Mouse (Mus musculus) erythroblast, embryonic 14.5 days (primary cell): ENCODE measurements at regions not wholly inside any gene's neighbourhood (a gene's known extent, or its start where the extent isn't known, plus 50 kb on each side); places are given as distances from the start of the nearest gene placed in this dataset.
"Not testable (repeated sequence)": the region's sequence is repeated elsewhere in the genome, so short reads cannot be mapped to it uniquely, and the experiment has no call there.

Experiments
- H3K27me3 ChIP-seq: 2 replicates; pipeline ENCODE4 v1.6.1; 2012; ENCODE audit warnings: inconsistent platforms; ENCODE audit not compliant: control insufficient read depth
- H3K36me3 ChIP-seq: 2 replicates; pipeline ENCODE4 v1.6.1; 2012; ENCODE audit warnings: mild to moderate bottlenecking, inconsistent platforms; ENCODE audit not compliant: control insufficient read depth
- H3K4me1 ChIP-seq: 2 replicates; pipeline ENCODE4 v1.6.1; 2012; ENCODE audit warnings: inconsistent platforms; ENCODE audit not compliant: control insufficient read depth
- H3K4me3 ChIP-seq: replicated peaks from 2 replicates; pipeline ENCODE3; 2012; ENCODE audit warnings: moderate library complexity, mild to moderate bottlenecking, inconsistent platforms
- H3K9me3 ChIP-seq: 2 replicates; pipeline ENCODE4 v1.6.1; 2012; ENCODE audit warnings: low read length, inconsistent platforms, mixed read lengths; ENCODE audit not compliant: control insufficient read depth
- GATA1 ChIP-seq: IDR thresholded peaks from 2 replicates; pipeline ENCODE4 v1.6.1; 2012; ENCODE audit warnings: low read length, inconsistent platforms, mixed read lengths
- TAL1 ChIP-seq: IDR thresholded peaks from 3 replicates; pipeline ENCODE4 v1.6.1; 2012; ENCODE audit warnings: low read length, inconsistent platforms, mixed read lengths

DNA sequence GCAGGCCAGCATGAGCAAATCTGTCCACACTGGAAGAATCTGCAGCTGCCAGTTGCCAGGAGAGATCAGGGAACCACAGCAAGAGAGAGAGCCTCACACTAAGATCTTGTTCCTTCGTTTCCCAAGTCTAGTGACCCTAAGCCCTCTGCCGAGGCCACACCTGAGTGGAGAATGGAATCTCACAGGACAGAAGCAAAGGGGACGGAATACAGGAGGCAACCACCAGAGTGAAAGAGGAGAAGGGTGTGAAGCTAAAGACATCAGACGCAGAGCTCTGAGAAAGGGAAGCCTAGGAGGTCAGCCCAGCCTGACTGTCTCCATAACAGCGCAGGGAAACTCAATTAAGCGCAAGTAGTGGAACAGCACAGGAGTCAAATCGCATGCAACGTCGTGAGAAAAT lies 75.0 kb downstream of the Suds3 start:
- H3K36me3 ChIP-seq: no peaks in the 10 kb centered on the region
- H3K4me3 ChIP-seq: no peak overlapping the region
- peaks cover 30% of the 10 kb centered on the region for H3K9me3 ChIP-seq
- H3K27me3 ChIP-seq: no peaks in the 10 kb centered on the region
- TF ChIP-seq TAL1: no peak
- H3K4me1 ChIP-seq: no peaks in the 10 kb centered on the region

DNA sequence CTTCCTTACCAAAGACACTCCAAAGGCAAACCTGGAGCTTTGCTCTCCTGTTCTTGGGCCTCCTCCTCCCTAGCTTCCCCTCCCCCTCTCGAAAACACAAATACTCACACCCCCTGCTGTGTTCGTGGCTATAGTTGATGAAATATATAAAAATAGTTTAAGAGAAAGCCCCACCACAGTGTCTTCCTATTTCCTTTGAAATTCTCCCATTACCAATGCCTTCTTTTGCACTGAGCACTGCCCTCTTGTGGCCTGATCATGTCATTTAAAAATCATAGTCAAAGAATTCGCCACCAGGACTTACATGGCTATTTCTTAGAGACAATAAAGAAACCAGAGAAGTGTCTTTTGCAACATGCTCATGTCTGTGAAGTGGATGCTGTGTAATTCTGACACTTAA lies 78.7 kb downstream of the Suds3 start:
- Histone ChIP-seq H3K4me1 (no peaks in the 10 kb centered on the region), H3K36me3 (no peaks in the 10 kb centered on the region), H3K4me3 (no peak overlapping the region), H3K27me3 (no peaks in the 10 kb centered on the region), H3K9me3 (peaks cover 41% of the 10 kb centered on the region)
- TF ChIP-seq TAL1: no peak
- TF ChIP-seq GATA1: no peak

DNA sequence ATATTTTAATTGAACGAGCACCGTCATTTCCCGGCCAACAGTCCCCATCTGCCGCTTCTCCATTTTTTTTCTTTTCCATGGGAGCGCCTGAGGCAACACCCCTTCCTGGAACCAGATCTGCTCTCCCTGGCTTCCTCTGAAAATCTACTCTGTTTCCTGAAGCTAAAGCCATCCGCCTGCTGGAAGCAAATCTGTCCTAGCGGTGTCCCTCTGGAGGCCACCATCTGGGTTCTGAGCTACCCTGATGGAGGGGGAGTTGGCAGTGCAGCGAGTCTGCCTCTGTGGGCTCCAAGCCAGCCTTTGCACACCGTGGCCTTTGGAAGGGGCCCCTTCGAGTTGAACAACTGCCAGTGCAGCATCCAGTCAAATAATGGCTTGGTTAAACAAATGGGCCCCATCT lies 83.8 kb downstream of the Suds3 start:
- peaks cover 63% of the 10 kb centered on the region for H3K9me3 ChIP-seq

DNA sequence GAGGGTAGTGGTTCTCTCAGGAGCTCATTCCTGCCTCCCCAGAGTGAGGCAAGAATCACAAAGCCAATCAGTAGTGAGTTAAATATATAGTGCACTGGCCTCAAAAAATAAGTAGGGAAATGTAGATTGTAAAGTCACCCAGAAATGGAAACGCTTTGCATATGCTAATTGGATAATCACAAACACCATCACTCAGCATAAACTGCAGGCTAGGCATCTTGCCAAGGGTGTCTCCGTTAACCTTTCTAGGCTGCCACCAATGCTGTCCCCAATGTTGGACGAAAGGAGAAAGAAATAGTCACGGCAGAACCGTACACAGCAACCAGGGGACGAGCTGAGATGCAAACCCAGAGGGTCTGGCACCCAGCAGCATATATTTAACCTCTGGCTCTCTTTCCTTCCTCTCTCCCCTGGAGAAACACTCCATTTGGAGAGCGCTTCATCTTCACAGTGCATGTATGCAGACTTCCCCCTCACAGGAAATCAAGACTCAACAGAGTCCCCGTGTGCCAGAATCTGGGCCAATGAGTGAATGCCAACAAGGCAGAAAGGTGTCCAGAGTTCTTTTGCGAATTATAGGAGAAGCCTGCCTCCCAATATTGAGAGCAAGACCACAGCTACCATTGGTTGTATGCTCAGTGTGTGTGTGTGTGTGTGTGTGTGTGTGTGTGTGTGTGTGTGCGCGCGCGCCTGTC lies 90.1 kb downstream of the Suds3 start:
- no peaks in the 10 kb centered on the region for H3K4me1 ChIP-seq
- no peaks in the 10 kb centered on the region for H3K36me3 ChIP-seq
- H3K27me3 ChIP-seq: no peaks in the 10 kb centered on the region
- no peak for TF ChIP-seq GATA1
- H3K4me3 ChIP-seq: no peak overlapping the region
- H3K9me3 ChIP-seq: peaks cover 65% of the 10 kb centered on the region

More for the DNA sequence above, 83.8 kb downstream of the Suds3 start:
- Histone ChIP-seq H3K4me1 (no peaks in the 10 kb centered on the region), H3K4me3 (no peak overlapping the region), H3K36me3 (no peaks in the 10 kb centered on the region), H3K27me3 (no peaks in the 10 kb centered on the region)
- TF ChIP-seq GATA1 (no peak), TAL1 (no peak)

DNA sequence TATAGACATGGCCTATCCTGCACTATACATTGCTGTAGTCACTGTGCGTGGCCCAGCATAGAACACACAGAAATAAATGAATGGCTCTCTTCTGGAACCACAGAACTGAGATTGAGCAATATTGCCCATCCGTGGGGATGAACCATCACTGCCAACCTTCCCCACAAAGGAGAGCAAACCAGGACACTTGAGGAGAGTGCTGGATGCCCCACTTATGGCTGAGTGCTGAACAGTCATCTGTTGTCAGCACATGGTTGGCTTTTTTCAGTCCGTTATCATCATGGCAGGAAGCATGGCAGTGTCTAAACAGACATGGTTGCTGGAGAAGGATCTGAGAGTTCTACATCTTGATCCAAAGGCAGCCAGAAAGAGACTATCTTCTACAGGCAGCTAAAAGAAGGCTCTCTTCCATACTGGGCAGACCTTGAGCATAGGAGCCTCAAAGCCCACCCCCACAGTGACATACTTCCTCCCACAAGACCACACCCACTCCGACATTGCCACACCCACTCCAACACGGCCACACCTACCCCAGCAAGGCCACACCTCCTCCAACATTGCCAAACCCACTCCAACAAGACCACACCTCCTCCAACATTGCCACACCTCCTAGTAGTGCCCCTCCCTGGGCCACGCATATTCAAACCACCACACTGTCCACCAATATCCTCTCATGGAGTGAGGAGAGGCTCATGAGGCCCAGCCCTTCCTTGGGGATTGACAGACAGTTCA lies 97.3 kb downstream of the Suds3 start:
- H3K4me3 ChIP-seq: no peak overlapping the region
- H3K9me3 ChIP-seq: peaks cover 62% of the 10 kb centered on the region
- H3K36me3 ChIP-seq: no peaks in the 10 kb centered on the region
- no peak for TF ChIP-seq TAL1
- no peak for TF ChIP-seq GATA1
- no peaks in the 10 kb centered on the region for H3K4me1 ChIP-seq
- no peaks in the 10 kb centered on the region for H3K27me3 ChIP-seq

DNA sequence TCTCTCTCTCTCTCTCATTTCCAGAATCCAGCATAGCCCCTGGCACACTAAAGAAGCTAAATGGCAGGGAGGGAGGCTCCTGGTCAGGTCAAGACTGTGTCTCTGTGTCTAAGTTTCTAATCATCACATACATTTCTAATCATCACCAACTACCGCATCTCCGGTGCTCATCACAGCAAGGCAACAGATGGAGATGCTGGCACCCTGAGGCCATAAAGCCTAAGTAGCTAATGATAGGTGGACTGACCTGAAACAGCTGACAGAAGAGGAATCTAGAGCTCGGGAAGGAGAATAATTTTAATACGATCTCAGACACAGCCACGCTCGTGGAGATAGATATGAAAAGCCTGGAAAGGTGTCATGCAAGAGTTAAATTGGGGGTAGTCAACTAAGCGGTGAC lies 104.8 kb downstream of the Suds3 start:
- peaks cover 29% of the 10 kb centered on the region for H3K9me3 ChIP-seq
- TF ChIP-seq GATA1 (no peak), TAL1 (no peak)
- no peaks in the 10 kb centered on the region for H3K36me3 ChIP-seq
- no peaks in the 10 kb centered on the region for H3K27me3 ChIP-seq
- H3K4me3 ChIP-seq: no peak overlapping the region
- H3K4me1 ChIP-seq: no peaks in the 10 kb centered on the region

DNA sequence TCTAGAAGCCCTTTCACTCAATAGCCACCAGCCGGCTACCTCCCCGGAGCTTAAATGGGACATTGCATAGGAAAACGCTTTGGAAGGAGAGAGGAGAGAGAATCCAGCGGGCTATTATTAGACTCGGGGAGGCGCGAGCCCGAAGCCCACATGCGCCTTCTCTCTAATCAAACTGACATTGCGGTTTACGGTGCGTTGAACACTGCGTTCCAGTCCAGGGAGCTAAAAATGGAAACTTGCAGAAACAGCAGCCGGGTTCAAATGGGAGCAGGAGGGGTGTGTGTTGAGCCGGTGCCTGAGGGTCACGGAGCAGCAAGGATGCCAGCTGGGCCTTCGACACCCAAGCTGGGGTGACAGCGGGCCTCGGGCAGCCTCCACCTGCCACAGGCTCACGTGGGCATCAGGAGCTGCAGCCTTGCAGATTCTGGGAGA lies 115.1 kb downstream of the Suds3 start:
- Histone ChIP-seq H3K9me3 (peaks cover 70% of the 10 kb centered on the region), H3K27me3 (no peaks in the 10 kb centered on the region), H3K36me3 (no peaks in the 10 kb centered on the region), H3K4me1 (no peaks in the 10 kb centered on the region), H3K4me3 (no peak overlapping the region)
- TF ChIP-seq TAL1 (no peak), GATA1 (no peak)

DNA sequence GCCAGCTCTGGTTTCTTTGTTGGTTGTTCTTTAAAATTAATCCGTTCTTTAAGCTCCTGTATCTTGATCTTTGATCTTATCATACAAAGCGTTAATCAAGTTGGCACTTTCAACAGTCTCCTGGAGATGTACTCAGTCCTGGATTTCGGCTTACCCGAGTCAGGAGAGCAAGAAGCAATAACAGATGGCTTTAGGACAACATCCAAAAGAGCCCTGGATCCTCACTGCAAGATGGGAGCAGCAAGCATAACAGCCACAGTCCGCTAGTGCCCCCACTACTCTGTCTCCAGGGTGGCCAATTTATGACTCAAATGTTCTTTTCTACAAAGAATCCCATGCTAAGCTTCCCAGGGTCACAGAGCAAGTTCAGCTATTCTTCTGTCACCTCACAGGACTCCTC lies 121.4 kb downstream of the Suds3 start:
- peaks cover 50% of the 10 kb centered on the region for H3K9me3 ChIP-seq
- no peaks in the 10 kb centered on the region for H3K36me3 ChIP-seq
- H3K27me3 ChIP-seq: no peaks in the 10 kb centered on the region
- TF ChIP-seq TAL1: no peak
- TF ChIP-seq GATA1: no peak
- no peaks in the 10 kb centered on the region for H3K4me1 ChIP-seq
- no peak overlapping the region for H3K4me3 ChIP-seq

DNA sequence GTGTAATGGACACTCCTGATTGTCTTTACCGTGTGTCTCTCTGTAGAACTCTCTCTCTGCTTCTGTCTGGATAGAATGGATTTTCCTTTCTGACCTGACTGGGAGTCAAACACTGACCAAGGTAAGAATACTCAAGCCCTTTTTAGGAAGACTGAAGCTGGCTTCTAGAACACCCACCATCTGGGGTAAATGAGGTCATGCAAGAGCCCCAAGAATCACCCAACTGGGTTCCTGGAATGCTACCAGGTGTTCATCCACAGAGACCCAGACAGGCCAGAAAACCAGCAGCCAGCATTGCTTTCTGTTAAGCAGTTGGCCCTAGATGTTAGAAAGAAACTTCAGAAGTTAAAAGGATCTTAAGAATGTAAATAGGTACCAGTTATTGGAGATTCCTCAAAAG lies 122.2 kb downstream of the Suds3 start:
- TF ChIP-seq GATA1 (no peak), TAL1 (no peak)
- Histone ChIP-seq H3K36me3 (no peaks in the 10 kb centered on the region), H3K9me3 (peaks cover 46% of the 10 kb centered on the region), H3K4me1 (no peaks in the 10 kb centered on the region), H3K4me3 (no peak overlapping the region), H3K27me3 (no peaks in the 10 kb centered on the region)

DNA sequence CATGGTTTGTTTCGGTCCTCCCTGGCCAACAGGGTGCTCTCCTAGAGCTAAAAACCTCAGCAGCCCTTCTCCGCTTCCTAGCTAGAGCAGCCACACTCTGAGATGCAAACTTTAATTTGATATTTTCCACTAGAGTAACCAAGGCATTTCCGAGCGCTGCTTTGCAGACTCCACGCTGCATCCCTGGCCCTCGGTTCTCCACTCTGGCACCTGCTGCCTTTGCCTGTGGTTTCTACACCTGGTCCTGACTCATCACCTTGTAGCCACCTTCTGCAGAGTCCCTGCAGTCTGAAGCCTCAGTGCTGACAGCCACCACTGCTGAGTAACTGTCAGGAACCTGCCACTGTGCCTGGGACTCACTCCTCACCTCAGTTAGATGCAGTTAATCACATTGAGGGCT lies 124.5 kb downstream of the Suds3 start:
- Histone ChIP-seq H3K4me3 (no peak overlapping the region), H3K4me1 (no peaks in the 10 kb centered on the region), H3K27me3 (no peaks in the 10 kb centered on the region), H3K9me3 (peaks cover 38% of the 10 kb centered on the region), H3K36me3 (no peaks in the 10 kb centered on the region)
- no peak for TF ChIP-seq TAL1
- TF ChIP-seq GATA1: no peak

DNA sequence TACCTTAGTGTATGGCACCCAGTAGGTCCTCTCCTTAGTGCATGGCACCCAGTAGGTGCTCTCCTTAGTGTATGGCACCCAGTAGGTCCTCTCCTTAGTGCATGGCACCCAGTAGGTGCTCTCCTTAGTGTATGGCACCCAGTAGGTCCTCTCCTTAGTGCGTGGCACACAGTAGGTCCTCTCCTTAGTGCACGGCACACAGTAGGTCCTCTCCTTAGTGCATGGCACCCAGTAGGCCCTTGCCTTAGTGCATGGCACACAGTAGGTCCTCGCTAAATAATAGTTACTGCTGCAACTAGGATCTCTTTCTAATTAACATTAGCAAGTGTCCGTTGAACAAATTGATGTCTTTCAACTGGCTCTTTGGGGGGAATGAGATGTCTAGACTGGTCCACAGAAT lies 144.4 kb downstream of the Suds3 start:
- not testable (repeated sequence) for H3K36me3 ChIP-seq, H3K4me3 ChIP-seq, H3K27me3 ChIP-seq, H3K4me1 ChIP-seq
- H3K9me3 ChIP-seq: peaks cover 40% of the 10 kb centered on the region
